In genomic region chr5:135725991-135726390, GRCm38 (mm10) we compare ENCODE assay signal across 10 mouse cellular contexts. TPM values are rescaled to one million over a fixed set of nuclear protein-coding genes. Genes with fewer than 3 reads are reported as not detected.
A peak's percentile ranks its signal among the peaks of the same experiment; 100 is the strongest.
DNase-seq lines count a peak whose midpoint lies in the region; ATAC-seq and TF ChIP-seq lines count a peak whose summit lies in the region.
"Had no signal": no experiment of that assay in that cellular context is flagged by ENCODE, and none has a peak within 500 bp of the region (broad histone marks: within the 10 kb centered on the region; RNA-seq: fewer than 3 reads in every experiment).

No protein-coding gene starts in this region.

- no peak for TF ChIP-seq CTCF in hindbrain, postnatal 0 days (IDR thresholded peaks at IDR 0.05; ENCODE audit: low read depth)

- no peaks in the 10 kb centered on the region for H3K27me3 ChIP-seq in heart, embryonic 14.5 days (ENCODE audit: control insufficient read depth, insufficient read depth, low read length)
- H3K27me3 ChIP-seq in embryonic facial prominence, embryonic 13.5 days = no peaks in the 10 kb centered on the region
- H3K27me3 ChIP-seq in hindbrain, postnatal 0 days (ENCODE audit: insufficient read depth, low read length) = no peaks in the 10 kb centered on the region

- peaks cover 38 to 60% of the 10 kb centered on the region in 2 experiments for H3K4me1 ChIP-seq in heart, embryonic 14.5 days (ENCODE audit: control insufficient read depth in 2 of 2, insufficient read depth in 2 of 2, low read length in 2 of 2)
- peaks cover 44% of the 10 kb centered on the region for H3K4me1 ChIP-seq in embryonic facial prominence, embryonic 13.5 days
- H3K4me1 ChIP-seq in hindbrain, postnatal 0 days (ENCODE audit: insufficient read depth, low read length) = peaks cover 23% of the 10 kb centered on the region

- no peak for ATAC-seq in heart, embryonic 14.5 days (ENCODE audit: insufficient number of reproducible peaks, insufficient read depth, low FRiP score, low read depth)
- ATAC-seq in embryonic facial prominence, embryonic 13.5 days (ENCODE audit: insufficient number of reproducible peaks, insufficient read depth, low FRiP score, low TSS enrichment, low read depth) = no peak
- no peak for ATAC-seq in hindbrain, postnatal 0 days

- 49% methylated on average over 6 of the region's 6 CpGs for WGBS in heart, embryonic 14.5 days
- 24% methylated on average over 6 of the region's 6 CpGs for WGBS in embryonic facial prominence, embryonic 13.5 days
- 33% methylated on average over 6 of the region's 6 CpGs for WGBS in hindbrain, postnatal 0 days

- no peaks in the 10 kb centered on the region for H3K9me3 ChIP-seq in heart, embryonic 14.5 days (ENCODE audit: control insufficient read depth, low read length)
- H3K9me3 ChIP-seq in embryonic facial prominence, embryonic 13.5 days = no peaks in the 10 kb centered on the region
- no peaks in the 10 kb centered on the region for H3K9me3 ChIP-seq in hindbrain, postnatal 0 days (ENCODE audit: low read length)

- peak overlapping the region; percentile 39 for H3K4me2 ChIP-seq in heart, embryonic 14.5 days (ENCODE audit: low read length)
- peak overlapping the region; percentile 54 for H3K4me2 ChIP-seq in embryonic facial prominence, embryonic 13.5 days
- H3K4me2 ChIP-seq in hindbrain, postnatal 0 days (ENCODE audit: low read depth, low read length) = peak overlapping the region; percentile 21; the same call in 1 of the 2 replicates

- H3K9ac ChIP-seq in heart, embryonic 14.5 days (ENCODE audit: low read length) = peak overlapping the region; percentile 55
- H3K9ac ChIP-seq in embryonic facial prominence, embryonic 13.5 days = peak overlapping the region; percentile 56
- no peak overlapping the region; the same call in 1 of the 2 replicates for H3K9ac ChIP-seq in hindbrain, postnatal 0 days (replicated peaks; ENCODE audit: low read length)

- no peak for DNase-seq in heart, adult 8-10 months (ENCODE audit: low spot score)
- no peak for DNase-seq in hindbrain, postnatal 0 days (ENCODE audit: low spot score)
- peak; percentile 26 for DNase-seq in neural tube, embryonic 10.5 days (ENCODE audit: extremely low spot score, low spot score)
- DNase-seq in layer of hippocampus, adult 11-12 months (ENCODE audit: low spot score) = no peak
- no peak for DNase-seq in gastrocnemius, adult 18-20 months (ENCODE audit: low spot score)
- DNase-seq in thymus, adult 18-20 months = no peak
- DNase-seq: cerebellum, adult 2 months had no signal

- H3K27ac ChIP-seq in heart, embryonic 14.5 days (replicated peaks in 1 of 2; ENCODE audit: control insufficient read depth in 1 of 2, insufficient read depth in 1 of 2, low read depth in 2 of 2, low read length in 2 of 2) = peak overlapping the region in 1 of 2 experiments; percentile 67; a peak in 2 of 4 replicates
- peak overlapping the region; percentile 89 for H3K27ac ChIP-seq in embryonic facial prominence, embryonic 13.5 days
- 0 out of 2 replicates have a peak overlapping the region, but pooled peaks have one; percentile 36 for H3K27ac ChIP-seq in hindbrain, postnatal 0 days

- H3K4me3 ChIP-seq in heart, embryonic 14.5 days (ENCODE audit: control insufficient read depth in 1 of 2, insufficient read depth in 1 of 2, low read depth in 1 of 2, low read length in 2 of 2) = 0 out of 4 replicates have a peak overlapping the region, but pooled peaks of 1 of the 2 experiments have one; percentile 9
- H3K4me3 ChIP-seq in embryonic facial prominence, embryonic 13.5 days = peak overlapping the region; percentile 28
- H3K4me3 ChIP-seq in hindbrain, postnatal 0 days (ENCODE audit: low read length) = no peak overlapping the region

- peaks cover 26% of the 10 kb centered on the region for H3K36me3 ChIP-seq in heart, embryonic 14.5 days (ENCODE audit: control insufficient read depth, insufficient read depth, low read length)
- H3K36me3 ChIP-seq in embryonic facial prominence, embryonic 13.5 days = peaks cover 30% of the 10 kb centered on the region
- H3K36me3 ChIP-seq in hindbrain, postnatal 0 days (ENCODE audit: insufficient read depth, low read length) = peaks cover 15% of the 10 kb centered on the region

RNA-seq across cellular contexts. Expression of gene Tmem120a, which starts 18.3 kb away (rescaled TPM):
- polyA plus RNA-seq in heart, embryonic 14.5 days (2014; fragmentation: Nextera tagmentation; extraction: Ambion mirVana) = 34.1 and 34.6 TPM in 2 replicates
- 10 to 100 TPM; 14.9 to 19.0 (median 16.7) TPM for total RNA-seq in heart, adult 8-10 months (2022)
- 39.4 and 46.8 TPM in 2 replicates for polyA plus RNA-seq in embryonic facial prominence, embryonic 13.5 days (2015; fragmentation: Nextera tagmentation; extraction: Ambion mirVana)
- total RNA-seq in hindbrain, postnatal 0 days (2014; rRNA removed) = 52.8 and 71.7 TPM in 2 replicates
- polyA plus RNA-seq in hindbrain, postnatal 0 days (2015; fragmentation: Nextera tagmentation; extraction: Ambion mirVana) = 83.2 and 89.7 TPM in 2 replicates
- 1 to 10 TPM; 6.8 to 8.4 TPM for total RNA-seq in gastrocnemius, adult 18-20 months (2021)

RNA-seq across cellular contexts. Expression of gene Styxl1, which starts 52.2 kb away (rescaled TPM):
- polyA plus RNA-seq in heart, embryonic 14.5 days (2014; fragmentation: Nextera tagmentation; extraction: Ambion mirVana) = 0.26 and 0.42 TPM in 2 replicates
- not detected for total RNA-seq in heart, adult 8-10 months (2022)
- 0.31 TPM in 1 of 2 replicates, not detected in the other for polyA plus RNA-seq in embryonic facial prominence, embryonic 13.5 days (2015; fragmentation: Nextera tagmentation; extraction: Ambion mirVana)
- 0.10 TPM in 1 of 2 replicates, not detected in the other for total RNA-seq in hindbrain, postnatal 0 days (2014; rRNA removed)
- polyA plus RNA-seq in hindbrain, postnatal 0 days (2015; fragmentation: Nextera tagmentation; extraction: Ambion mirVana) = 0.61 and 0.69 TPM in 2 replicates
- total RNA-seq in gastrocnemius, adult 18-20 months (2021) = not detected
- total RNA-seq: hematopoietic stem cell, adult 5-6 weeks had no signal

RNA-seq across cellular contexts. Expression of gene Mdh2, which starts 52.3 kb away (rescaled TPM):
- 1,172 and 1,176 TPM in 2 replicates for polyA plus RNA-seq in heart, embryonic 14.5 days (2014; fragmentation: Nextera tagmentation; extraction: Ambion mirVana)
- 1,000 to 10,000 TPM; 1,906 to 1,974 (median 1,950) TPM for total RNA-seq in heart, adult 8-10 months (2022)
- 432 and 479 TPM in 2 replicates for polyA plus RNA-seq in embryonic facial prominence, embryonic 13.5 days (2015; fragmentation: Nextera tagmentation; extraction: Ambion mirVana)
- total RNA-seq in hindbrain, postnatal 0 days (2014; rRNA removed) = 165 and 169 TPM in 2 replicates
- 732 and 760 TPM in 2 replicates for polyA plus RNA-seq in hindbrain, postnatal 0 days (2015; fragmentation: Nextera tagmentation; extraction: Ambion mirVana)
- total RNA-seq in gastrocnemius, adult 18-20 months (2021) = 1,000 to 10,000 TPM in 1 of 2 experiments, 100 to 1,000 TPM in 1; 959 to 1,045 TPM

RNA-seq across cellular contexts. Expression of gene Por, which starts 56.2 kb away (rescaled TPM):
- 33.2 and 34.9 TPM in 2 replicates for polyA plus RNA-seq in heart, embryonic 14.5 days (2014; fragmentation: Nextera tagmentation; extraction: Ambion mirVana)
- 10 to 100 TPM; 71.5 to 84.8 (median 75.1) TPM for total RNA-seq in heart, adult 8-10 months (2022)
- 75.0 and 76.5 TPM in 2 replicates for polyA plus RNA-seq in embryonic facial prominence, embryonic 13.5 days (2015; fragmentation: Nextera tagmentation; extraction: Ambion mirVana)
- 71.7 and 71.8 TPM in 2 replicates for total RNA-seq in hindbrain, postnatal 0 days (2014; rRNA removed)
- 69.3 and 71.4 TPM in 2 replicates for polyA plus RNA-seq in hindbrain, postnatal 0 days (2015; fragmentation: Nextera tagmentation; extraction: Ambion mirVana)
- total RNA-seq in gastrocnemius, adult 18-20 months (2021) = 10 to 100 TPM; 30.3 to 35.6 TPM
